Mouse (Mus musculus): ENCODE measurements around the gene Chchd5.

- no peak for TF ChIP-seq CTCF (IDR thresholded peaks at IDR 0.05; ENCODE audit: extremely low read depth, insufficient read depth, insufficient read length, insufficient replicate concordance)
- no peak for TF ChIP-seq POLR2A (IDR thresholded peaks at IDR 0.05; ENCODE audit: low read depth, low read length)
These were observed 50.7 kb downstream of the Chchd5 start for GRCm38 (mm10) chr2:129179946-129180853.
